Mouse (Mus musculus) c-Kit-negative CD71-positive TER-119-positive erythroid progenitor cells, embryonic 14.5 days (primary cell): ENCODE results near the gene Rexo5.

ENCODE experiments used
- DNase-seq: peaks from one replicate; pipeline ENCODE4 v3.0.0-alpha.2; 2013; ENCODE audit warnings: low read depth, low spot score

Gene Rexo5

DNA sequence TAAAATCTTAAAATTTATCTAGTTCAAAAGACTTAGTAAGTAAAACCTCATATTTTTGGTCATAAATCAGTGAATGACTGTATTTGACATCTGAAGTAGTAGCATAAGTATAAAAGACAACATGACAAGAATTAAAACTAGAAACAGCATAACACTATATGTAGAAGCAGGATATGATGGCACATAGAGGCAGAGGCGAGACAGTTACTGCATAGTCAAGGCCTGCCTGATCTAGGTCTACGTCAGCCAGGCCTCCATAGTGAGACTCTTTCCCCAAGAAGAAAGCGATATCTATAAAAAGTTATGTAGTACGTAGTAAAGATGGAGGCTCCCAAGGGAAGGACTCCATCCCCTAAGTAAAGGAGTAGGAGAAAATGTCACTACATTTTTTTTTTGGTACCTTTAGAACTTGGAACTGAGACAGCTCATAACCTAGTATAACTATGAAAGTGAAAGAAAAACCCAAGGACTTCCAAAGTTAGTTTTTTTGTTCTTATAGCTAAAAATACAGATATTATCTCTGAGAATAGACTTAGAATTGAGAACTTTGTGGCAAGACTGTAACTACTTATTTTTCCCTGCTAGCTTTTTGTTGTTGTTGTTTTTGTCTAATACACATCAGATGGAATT, 48.1 kb downstream of the Rexo5 start:
- DNase-seq, result no peak

GRCm38 (mm10) chr7:119845541-119845940, 51.7 kb downstream of the Rexo5 start:
- DNase-seq, result no peak

GRCm38 (mm10) chr7:119847396-119847795, 53.6 kb downstream of the Rexo5 start:
- no peak for DNase-seq

- DNase-seq, result peak; percentile 8
Measured at GRCm38 (mm10) chr7:119849096-119849495, 55.3 kb downstream of the Rexo5 start.

- no peak for DNase-seq
Measured at GRCm38 (mm10) chr7:119850737-119851136, 56.9 kb downstream of the Rexo5 start.

DNA sequence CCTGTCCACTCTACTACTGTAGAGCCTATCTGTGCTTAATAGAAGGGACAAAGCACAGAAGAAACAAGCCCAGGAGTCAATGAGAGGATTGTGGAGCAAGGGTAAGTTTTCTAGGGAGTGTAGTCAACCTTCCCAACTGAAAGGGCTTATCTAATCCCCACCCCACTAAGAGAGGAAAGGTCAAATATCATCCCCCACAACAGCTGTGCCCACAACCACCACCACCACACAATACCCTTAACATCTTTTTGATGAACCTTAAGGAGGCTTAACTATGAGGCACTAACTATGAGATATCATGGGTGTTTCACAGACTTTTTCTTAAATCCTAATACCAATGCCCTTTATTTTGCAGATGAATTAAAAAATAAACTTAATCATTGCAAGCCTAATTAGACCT, 58.7 kb downstream of the Rexo5 start:
- DNase-seq, result no peak

DNA sequence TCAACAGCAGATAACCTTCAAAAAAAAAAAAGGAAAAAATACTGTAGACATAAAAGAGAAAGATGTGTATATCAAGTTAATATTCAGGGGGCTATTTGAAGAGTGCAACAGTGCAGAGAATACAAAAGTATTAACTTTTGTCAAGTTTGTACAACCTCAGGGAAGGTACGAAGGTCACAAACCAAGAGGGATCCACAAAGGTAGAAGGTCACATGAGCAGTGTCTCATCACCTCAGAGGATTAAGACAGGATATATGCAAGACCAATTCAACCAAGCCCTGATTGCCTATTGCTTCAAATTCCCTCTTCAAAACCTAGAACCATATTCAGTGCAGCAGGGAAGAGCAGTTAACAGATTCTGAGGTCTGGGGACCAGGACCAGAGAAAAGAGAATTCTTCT, 59.4 kb downstream of the Rexo5 start:
- DNase-seq, result no peak

DNA sequence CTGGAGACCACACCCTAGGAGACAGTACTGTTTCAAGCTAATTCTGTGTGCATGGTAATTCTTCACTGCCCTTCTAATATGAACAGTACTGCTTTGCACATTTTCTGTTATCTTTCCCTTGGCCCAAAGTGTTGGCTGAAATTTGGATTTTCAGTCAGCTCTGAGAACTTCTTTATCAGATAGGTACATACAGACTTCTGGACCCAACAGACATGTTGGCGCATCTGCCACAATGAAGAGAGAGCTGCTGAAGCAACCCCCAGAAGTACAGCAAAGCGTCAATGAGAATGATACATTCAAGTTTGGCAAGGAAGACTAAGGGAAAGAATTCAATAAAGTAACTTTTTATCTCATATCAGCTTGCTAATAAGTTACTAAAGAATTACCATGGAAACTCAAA, 60.6 kb downstream of the Rexo5 start:
- DNase-seq, result no peak

DNA sequence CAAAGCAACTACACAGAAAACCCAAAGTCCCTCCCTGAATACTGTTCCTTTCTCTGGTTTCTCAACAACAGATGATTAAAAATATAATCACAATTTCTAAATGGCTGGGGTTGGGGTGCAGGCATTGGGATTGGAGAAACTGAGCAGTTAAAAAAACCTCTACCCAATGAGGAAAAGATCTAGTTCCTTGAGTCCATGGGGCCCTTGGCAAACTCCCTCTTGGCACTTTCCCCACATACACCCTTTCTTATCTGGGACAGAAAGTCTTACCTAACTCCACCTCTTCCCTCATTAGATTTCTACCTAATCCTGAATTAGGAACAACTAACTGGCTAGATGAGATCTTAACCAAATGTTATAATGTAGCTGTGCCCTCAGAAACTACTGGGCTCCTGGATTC, 61.2 kb downstream of the Rexo5 start:
- DNase-seq, result no peak

GRCm38 (mm10) chr7:119859476-119859875, 65.7 kb downstream of the Rexo5 start:
- no peak for DNase-seq

GRCm38 (mm10) chr7:119860116-119860515, 66.3 kb downstream of the Rexo5 start:
- DNase-seq, result no peak

DNA sequence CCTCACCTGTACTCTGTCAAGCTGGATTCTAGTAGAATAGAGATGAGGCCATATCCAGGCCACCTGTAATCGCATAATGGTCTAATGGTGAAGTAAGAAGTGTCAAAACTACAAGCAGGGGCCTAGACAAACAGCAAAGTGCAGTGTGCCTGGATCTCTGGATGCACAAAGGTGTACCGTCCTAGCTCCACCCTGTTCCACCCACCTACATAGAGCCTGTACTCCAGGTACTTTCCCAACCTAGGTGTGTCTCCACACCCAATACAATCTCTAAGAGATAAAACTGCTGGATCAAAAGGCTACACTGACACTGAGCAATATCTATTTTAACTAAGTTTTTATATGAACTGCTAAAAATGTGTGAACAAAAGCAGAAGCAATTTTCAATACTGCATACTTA, 66.7 kb downstream of the Rexo5 start:
- no peak for DNase-seq

- DNase-seq, result no peak
Measured at GRCm38 (mm10) chr7:119860971-119861334, 67.1 kb downstream of the Rexo5 start.

- DNase-seq, result no peak
Measured at GRCm38 (mm10) chr7:119861335-119862091, 67.7 kb downstream of the Rexo5 start.

GRCm38 (mm10) chr7:119862167-119862566, 68.4 kb downstream of the Rexo5 start:
- no peak for DNase-seq

DNA sequence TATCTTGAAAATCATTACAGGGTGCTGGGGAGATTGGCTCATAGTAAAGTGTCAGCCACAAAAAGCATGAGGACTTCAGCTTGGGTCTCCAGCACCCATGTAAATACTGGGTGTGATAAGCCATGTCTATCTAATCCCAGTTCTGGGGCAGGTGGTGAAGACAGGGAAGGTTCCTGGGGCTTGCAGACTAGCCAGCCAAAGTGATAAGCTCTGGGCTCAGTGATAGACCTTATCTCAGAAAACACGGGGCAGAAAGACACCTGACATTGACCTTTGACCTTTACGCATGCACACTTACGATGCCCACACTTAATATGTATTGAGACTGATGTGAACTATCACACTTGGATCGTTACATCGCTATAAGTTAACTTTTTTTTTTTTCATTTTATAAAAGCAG, 70.7 kb downstream of the Rexo5 start:
- DNase-seq, result no peak

- no peak for DNase-seq
Measured at GRCm38 (mm10) chr7:119866136-119866535, 72.3 kb downstream of the Rexo5 start.

GRCm38 (mm10) chr7:119872204-119872603, 78.4 kb downstream of the Rexo5 start:
- DNase-seq, result no peak

DNA sequence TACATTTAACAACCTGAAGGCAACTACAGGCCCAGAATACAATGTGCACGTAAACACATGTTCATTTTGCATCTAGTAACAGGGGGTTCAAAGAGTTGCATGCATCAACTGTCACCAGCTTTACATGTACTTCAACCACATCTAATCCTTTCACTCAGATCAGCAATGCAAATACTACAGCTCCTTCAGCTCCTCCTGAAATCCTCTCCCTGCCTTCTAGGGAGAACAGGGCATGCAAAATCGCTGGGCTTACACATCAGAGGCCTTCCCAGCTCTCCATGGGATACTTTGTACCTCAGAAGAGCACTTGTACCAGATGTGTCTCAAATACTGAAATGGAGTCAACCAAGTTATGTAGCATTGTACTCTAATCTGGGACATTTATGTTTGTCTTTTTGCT, 79.2 kb downstream of the Rexo5 start:
- no peak for DNase-seq

- no peak for DNase-seq
Measured at GRCm38 (mm10) chr7:119875776-119876440, 82.1 kb downstream of the Rexo5 start.

DNA sequence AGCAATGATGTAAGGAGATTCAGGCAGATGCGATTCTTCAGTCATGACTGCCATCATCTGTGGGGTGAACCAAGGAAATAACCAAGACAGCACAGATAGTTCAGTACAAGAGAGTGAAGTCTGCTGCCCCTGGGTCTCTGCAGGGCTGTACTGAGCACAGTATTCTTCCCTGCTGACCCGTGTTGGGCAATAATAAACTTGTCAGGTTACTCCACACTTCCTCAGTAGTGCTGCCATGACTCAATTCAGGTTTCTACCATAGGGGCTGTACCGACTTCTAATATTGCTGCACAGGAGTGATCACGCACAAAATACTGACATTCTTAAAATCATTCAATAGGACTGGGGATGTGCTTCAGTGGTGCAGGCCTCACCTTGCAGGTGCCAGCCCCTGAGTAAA, 85.4 kb downstream of the Rexo5 start:
- DNase-seq, result no peak

DNA sequence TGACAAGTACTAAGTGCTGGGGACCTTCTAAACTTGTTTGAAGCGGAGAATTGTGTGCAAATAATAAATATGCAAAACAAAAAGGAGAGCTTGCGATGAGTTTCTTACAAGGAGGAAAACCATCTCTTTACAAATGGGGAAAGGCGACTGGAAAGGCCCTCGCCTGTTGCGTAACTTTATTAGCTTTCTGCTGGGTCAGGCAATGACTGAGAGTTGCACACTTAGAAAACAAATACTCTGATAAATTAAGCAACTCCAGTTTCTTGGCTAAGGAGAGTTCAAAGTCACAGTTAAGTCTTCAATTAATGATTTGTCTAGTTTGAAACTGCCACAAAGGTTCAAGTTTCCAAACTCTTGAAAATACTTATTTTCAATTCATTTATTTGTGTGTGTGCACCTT, 86.5 kb downstream of the Rexo5 start:
- no peak for DNase-seq

DNA sequence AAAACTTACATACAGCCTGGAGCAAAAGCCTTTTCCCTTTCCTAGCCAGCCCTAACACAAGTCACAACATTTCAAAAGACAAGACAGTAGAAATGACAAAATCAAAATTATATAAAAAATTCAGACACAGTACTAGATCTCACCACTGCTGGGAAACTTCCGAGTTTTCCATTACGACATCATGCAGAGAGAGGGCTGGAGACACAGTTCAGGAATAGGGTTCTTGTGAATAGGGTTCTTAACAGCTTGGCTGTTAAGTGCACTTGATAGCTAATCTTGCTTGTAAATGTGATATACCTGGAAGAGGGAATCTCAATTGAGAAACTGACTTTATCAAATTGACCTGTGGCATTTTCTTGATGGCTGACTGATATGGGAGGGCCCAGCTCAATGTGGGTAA, 87.4 kb downstream of the Rexo5 start:
- no peak for DNase-seq
